Mouse (Mus musculus) regulatory T cell (primary cell): ENCODE data around the gene Cfap97d2.

ENCODE experiments used
- in situ Hi-C: fragments of 300-600 bp; cut with MboI, MseI; formaldehyde crosslinking; loops from one replicate; pipeline ENCODE4 v1.15.1; 2025; ENCODE audit warnings: high pct_unique_total_duplicates

The Cfap97d2 gene

DNA sequence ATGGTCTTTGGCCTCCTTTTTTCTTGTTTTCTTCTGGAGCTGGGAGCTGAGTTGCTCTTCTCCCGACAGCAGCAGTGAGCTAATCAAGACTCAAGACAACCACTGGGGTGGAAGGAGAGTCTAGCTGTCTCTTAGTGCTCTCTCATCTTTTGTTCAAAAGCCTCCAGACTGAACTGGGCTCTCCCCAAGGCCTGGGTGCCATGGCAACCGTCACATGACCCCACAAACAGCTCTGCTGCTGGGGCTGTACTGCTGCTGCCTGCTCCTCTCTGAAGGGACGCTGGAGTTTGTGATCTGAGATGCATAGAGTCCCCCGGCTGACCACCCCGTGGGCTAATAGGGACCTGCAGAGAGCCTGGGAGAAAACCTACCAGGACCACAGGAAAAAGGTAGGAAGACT is at the start of gene Cfap97d2:
Gene Cfap97d2 (plus strand): TSS at position 222 of the 400 bp plus-strand sequence.
- in situ Hi-C loops, result no loop called here

DNA sequence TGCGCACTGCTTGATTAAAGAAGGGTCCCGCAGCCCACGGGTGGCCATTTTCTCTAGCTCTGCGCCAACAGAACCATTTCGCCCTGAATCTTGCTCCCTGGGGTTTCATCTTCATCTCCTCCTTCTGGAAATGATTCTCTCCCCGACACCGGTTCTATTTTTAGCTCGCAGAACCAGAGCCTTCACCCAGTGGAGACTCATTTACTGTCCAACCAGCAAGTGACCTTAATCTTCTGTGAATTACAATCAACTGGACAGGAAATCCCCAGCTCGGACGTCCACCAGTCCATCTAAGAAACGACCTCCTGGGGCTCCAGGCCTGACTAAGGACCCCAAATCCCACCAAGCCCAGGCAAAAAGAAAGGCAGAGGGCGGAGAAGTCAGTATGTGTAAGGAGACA is 48.2 kb upstream of the Cfap97d2 start:
- in situ Hi-C loops, result no loop called here

DNA sequence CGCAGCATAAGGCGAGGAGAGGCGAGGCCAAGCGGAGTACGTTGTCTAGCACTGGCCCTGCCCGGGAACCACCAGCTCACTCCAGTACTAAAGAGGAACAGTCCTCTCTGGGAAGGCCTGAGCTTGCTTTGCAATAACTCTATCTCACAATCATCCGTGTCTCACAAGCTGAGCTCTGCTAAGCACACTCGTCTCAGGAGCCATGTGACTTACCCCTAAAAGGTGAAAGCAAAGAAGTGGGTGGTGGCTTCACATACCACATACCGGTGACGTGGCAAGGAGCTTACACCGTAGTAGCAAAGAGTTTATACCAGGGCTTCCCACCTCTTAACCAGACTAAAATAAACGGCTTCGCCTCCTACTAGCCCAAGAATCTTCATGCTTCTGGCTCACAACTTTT is 45.4 kb upstream of the Cfap97d2 start:
- in situ Hi-C loops, result no loop called here

DNA sequence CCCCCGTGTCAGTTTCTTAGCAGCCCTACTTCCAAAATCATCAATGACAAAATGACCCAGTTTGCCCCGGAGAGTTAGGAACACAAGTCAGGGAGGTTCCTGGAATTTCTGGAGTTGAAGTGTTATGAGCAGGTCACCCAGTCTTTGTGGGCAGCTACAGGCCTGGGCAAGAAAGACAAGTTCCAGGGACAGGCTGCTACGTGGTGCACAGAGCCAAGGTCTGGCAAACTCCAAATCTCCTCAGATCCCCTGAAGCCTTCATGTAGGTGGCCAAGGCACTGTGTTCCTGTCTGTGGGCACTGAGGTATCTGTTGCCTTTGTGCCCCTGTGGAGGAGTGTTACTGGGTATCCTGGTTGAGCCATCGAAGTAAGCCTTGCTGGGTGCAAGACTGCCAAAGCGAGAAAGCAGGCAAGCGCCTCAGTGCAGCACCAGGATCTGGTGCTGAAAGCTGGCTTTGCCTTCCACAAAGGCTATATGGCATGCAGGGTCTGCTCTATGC is 40.9 kb upstream of the Cfap97d2 start:
- in situ Hi-C loops, result no loop called here

DNA sequence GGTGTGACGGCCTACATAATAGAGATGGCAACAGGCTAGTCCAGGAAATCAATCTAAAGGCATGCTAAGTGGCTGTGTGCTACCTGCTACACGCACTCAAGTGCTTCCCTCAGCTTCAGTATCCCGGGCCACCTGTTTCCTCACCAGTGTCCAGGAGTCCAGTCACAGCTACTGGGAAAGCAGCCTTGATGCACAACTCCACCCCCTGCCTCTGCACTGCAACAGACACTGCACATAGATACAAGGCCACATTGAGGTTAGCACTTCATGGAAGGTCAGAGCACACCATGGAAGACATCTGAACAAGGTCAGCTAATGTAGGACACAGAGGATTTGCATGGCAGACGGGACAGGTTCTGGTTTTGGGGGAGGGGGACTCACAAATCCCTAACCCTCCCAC is 40.2 kb upstream of the Cfap97d2 start:
- in situ Hi-C loops, result no loop called here

DNA sequence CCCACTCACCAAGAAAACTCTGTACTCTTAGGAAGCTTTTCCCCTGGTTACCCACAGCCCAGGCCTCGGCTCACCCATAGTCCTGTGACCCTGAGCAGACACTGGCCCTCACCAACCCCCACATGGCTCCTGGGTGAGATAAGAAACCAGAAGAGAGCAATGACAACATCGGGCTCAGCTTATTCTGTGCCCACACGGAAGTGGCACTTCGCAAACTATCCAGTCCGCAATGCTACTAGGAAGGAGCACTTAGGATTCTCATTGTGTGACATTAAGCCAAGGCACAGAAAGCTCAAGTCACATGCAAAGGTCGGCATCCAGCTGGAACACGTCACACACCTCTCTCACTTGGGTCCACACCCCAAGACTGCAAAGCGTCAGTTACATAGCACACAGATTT is 39.7 kb upstream of the Cfap97d2 start:
- in situ Hi-C loops, result no loop called here

DNA sequence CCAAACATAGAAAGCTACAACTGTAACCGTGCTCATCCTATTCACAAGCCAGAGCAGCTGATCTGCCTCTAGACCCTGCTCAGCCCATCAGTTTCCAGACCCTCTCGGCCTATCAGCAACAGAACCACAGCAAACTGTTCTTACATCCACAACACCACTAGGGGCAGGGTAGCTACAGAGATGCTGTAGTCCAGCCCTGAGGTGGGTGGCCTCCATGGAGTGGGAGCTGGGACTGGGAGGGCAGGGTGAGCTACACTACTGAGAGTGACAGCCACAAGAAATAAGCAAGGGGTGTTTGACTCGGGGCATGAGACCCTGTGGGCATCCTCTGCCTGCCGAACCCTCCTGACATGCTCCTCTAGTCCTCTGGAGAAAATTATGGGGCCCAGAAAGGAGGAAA is 37.8 kb upstream of the Cfap97d2 start:
- in situ Hi-C loops, result no loop called here

DNA sequence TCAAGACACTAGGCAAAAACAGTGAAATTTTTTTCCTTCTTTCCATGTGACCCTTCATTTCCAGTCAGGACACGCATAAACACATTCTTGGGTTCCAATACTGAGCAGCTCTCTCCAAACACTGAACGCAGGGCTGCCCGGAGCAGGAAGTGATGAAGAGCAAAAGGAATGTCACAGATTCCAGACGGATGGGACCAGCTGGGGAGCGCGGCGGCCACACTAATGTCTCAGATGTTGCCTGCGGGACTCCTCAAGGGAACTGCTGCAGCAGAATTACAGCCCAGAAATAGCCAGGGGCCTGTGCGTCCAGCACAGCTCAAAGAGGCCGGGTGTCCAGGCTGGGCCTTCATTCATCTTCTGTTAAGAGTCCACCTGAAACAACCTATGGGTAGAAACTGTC is 37.3 kb upstream of the Cfap97d2 start:
- in situ Hi-C loops, result no loop called here

DNA sequence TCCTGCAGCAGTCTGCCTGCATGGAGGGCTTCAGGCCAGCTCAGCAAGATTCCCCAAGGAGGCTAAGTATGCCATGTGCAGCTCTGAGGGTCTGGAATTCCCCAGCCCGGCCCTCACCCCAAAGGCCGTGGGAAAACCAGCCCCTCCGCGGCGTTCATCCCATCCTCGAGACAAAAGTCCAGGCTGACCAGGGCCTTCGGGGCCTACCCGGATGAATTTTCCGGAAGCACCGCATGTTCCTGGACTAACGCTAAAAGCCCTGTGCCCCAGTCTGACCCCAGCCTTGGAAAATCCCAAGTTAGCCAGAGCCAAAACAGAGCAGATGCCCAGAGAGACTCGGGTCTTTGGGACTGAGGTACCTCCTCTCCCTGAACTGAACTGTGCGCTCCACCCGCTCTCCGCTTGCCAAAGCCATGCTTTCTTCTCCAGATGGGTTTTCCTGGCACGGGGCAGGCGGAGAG is 35.6 kb upstream of the Cfap97d2 start:
- in situ Hi-C loops, result no loop called here

DNA sequence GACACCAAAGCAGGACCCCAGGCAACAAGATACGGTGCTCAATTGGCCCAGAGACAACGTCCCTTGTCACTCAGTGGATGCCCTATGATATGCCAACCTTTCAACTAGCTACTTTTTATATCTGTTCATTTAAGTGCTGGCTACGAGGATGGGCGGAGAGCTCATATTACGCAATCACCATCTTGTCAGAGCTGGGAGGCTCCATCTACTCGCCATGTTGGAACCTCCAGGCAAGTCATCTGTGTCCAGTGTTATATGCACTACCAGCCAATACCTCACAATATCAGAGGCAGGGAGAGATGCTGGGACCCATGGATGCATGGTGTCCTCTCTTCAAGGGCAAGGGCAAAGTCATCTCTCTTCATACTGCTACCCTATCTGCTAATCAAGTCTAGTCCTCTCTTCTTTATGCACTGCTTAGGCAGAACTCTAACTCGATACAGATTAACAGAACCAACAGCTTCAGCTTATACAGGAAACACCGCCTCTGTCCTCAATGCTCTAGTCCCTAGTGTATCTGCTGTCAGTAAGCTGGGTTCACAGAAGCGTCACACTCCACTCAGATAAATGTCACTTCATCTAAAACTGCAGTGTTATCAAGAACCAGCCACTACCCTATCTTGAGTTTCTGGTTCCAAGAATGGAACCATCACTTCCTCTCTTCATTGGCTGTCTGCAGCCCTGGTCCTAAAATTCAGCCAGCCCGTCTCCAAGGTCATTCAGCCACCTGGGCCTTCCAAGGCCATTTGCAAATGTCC is 34.3 kb upstream of the Cfap97d2 start:
- in situ Hi-C loops, result no loop called here

DNA sequence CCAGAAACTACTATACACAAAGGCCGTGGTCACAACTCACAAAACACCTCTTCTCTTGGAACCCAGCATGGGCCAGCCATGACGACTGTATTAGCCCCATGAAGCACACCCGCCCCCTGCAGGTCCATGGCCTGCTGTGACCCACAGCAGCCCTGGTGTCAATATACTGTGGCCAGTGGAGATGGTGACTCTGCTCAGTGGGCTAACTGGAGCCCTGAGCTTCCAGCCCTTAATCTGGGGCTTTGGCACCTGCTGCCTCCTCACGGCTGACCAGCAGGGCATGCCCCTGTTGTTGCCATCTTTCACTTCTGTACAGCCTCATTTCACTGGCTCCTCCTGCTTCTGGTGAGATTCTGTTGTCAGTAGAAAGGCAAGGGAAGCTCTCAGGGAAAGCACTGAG is 32.5 kb upstream of the Cfap97d2 start:
- in situ Hi-C loops, result no loop called here

DNA sequence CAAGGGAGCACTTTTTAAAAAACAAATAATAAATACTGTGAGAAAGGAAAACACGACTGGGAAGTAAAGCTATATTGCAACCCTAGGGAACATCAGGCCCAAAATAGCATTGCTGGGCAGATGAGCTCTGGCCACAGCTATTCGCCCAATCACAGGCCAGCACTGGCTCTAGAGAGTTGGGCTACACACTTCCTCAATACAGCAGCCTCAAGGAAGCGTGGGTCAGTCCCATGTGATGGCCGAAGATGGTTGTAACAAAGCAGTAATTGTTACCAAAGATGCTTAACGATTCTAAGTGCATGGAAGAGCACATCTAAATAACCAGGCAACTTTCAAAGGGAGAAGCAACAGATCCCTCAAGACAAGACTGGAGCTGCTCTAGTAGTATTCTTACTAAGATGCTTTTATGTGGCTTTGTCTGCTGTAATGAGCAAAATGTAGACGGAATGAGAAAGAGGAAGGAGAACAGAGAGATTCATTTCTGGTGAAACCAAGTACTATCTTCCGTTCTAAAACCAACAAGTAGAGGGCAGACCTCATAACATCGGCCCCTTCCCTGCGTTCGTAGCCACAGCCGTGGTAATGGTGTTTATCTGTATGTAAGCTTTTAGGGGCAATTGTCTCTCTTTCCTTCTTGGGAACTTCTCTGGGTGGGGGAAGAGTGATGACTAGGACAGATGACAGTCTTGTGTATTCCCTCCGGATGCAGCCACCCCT is 31.2 kb upstream of the Cfap97d2 start:
- in situ Hi-C loops, result loop anchor here (5.0 kb wide), 3 partner anchors 72 to 1313 kb away; partner anchors contain the start of gene Cdc16

DNA sequence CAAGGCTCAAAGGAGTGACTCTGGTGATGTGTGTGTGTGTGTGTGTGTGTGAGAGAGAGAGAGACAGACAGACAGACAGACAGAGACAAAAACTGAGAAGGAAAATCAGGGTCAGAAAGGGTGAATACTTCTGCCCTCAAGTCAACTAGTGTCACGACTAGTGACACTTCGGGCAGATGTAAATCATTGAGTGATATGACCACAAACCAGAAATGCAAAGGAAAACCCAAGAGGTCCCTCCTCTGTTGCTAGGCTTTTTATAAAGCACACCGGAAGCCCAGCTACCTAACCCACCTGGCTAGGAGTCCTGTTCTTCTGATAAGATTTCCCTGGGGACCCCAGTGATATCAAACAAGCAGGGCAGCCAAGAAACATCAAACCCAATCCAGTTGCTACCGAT is 30.6 kb upstream of the Cfap97d2 start:
- in situ Hi-C loops, result loop anchor here (5.0 kb wide), 3 partner anchors 73 to 1312 kb away; partner anchors contain the start of gene Cdc16

DNA sequence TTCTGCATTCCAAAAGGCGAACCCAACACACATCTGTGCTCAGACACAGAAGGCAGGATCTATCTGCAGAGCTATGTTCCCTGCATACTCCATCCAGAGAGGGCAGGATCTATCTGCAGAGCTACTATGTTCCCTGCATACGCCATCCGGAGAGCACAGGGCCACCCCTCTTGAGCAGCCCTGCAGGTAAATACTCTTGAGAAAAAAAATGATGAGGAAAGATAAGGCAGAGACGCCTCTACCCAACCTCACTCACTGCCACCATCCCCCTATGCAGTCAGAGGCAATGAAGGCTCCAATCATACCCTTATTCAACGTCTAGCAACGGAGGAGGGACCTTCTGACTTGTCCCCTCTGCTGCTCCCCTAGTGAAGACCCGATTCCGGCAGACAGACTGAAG is 30.2 kb upstream of the Cfap97d2 start:
- in situ Hi-C loops, result loop anchor here (5.0 kb wide), 3 partner anchors 73 to 1312 kb away; partner anchors contain the start of gene Cdc16

DNA sequence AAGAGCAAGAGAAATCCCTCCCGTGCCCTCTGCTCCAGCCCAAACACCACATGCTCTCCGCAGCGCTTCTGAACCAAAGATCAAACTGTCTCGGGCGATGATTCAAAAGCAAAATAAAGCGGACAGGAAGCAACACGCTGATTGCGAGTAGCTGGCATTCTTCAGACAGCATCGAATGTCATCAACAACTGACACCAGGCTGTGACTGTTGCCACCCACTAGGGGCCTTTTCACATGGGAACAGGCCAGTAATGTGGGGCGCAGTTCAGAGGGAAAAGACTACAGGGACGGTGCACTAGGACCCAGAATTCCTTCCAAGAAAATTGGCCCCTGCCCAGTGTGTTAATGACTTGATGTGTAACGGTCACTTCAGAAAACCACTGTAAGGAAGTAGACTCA is 29.4 kb upstream of the Cfap97d2 start:
- in situ Hi-C loops, result loop anchor here (5.0 kb wide), 3 partner anchors 74 to 1311 kb away; partner anchors contain the start of gene Cdc16

DNA sequence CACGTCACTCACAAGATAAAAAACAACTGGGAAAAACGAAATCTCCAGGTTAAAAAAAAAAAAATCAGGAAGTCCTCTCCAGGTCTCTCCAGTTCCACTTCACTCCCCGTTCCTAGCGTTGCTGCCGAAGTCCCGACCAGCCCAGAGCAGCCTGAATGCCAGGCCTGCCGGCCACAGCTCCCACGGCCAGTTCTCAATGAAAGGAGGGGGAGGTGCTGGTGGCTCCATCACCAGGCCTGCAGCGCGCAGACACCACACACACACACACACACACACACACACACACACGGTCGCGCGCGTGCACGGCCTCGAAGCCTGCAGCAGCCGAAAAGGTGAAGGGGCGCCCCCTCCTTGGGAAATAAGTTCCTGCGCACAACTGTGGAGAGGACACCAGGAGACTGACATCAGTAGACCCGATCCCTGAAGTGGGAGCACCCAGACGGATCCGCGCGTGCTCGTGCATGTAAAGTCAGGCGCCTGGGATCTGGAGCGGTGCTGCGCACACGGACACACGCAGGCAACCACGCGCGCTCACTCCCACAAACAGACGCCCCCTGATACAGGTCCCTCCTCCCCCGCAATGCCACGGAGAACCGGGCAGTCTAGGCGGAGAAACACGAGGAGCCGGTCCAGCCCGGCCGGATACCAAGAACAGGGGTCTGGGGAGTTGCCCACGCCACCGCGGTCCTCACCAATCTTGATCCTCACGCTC is 28.8 kb upstream of the Cfap97d2 start:
- in situ Hi-C loops, result loop anchor here (5.0 kb wide), 3 partner anchors 75 to 1310 kb away; partner anchors contain the start of gene Cdc16

DNA sequence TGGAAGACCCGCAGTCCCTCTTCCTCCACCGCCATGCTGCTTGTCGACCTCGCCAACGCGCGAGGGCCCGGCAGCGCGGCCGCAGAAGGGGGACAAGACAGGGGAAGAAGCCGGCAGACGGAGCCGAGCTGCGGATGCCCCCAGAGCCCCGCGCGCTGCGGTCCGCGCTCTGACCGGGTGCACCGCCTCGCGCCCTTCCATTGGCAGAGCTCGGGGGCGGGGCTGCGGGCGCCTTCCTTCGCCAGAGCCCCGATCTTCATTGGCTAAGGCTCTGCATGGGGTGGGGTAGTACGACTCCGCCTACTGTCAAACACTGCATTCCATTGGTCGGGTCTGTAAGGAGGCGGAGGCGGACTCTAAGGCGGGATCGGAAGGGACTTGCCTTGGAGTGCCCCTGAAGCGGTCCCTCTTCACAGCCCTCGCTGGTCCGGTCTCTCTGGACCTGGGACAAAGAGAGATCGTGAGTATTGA is 28.2 kb upstream of the Cfap97d2 start, which contains the start of gene Rasa3:
Gene Rasa3 (minus strand): TSS at position 191 of the 471 bp plus-strand sequence.
- in situ Hi-C loops, result loop anchor here (5.0 kb wide), 3 partner anchors 75 to 1310 kb away; partner anchors contain the start of gene Cdc16

DNA sequence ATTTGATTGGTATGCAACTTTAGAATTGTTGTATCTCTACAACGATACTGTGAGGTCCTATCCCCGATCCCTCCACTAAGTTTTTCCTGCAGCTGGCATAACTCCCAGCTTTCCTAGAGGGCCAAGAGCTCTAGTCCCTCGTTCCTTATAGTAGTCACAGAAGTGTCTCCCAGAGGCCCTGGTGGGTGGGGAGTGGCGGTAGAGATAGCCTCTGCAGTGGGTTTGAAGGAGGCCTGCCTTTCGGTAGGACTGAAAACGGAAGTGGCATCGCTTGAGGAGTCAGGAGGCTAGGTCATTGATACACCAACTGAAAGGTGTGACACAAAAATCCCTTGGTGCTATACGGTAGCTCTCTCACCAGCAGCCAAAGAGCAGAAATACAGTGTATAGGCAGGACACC is 27.5 kb upstream of the Cfap97d2 start:
- in situ Hi-C loops, result loop anchor here (5.0 kb wide), 3 partner anchors 76 to 1309 kb away; partner anchors contain the start of gene Cdc16

DNA sequence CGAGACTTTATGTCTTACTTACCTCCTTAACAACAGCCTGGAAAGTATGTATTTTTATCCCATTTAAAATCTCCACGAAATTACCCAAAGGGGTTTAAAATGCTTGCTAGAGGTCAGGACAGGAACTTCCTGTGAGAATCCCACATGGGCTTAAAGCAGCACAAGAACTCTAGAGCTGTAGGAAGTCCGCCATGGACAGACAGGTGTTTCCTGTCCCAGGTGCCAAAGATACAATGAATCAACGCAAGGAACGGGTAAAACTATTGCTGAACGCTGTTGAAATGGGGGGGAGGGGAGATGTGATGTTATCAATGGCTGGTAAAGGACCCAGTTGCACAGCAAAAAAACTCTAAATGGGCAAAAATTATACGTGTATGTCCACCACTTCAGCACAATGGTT is 21.6 kb upstream of the Cfap97d2 start:
- in situ Hi-C loops, result no loop called here

DNA sequence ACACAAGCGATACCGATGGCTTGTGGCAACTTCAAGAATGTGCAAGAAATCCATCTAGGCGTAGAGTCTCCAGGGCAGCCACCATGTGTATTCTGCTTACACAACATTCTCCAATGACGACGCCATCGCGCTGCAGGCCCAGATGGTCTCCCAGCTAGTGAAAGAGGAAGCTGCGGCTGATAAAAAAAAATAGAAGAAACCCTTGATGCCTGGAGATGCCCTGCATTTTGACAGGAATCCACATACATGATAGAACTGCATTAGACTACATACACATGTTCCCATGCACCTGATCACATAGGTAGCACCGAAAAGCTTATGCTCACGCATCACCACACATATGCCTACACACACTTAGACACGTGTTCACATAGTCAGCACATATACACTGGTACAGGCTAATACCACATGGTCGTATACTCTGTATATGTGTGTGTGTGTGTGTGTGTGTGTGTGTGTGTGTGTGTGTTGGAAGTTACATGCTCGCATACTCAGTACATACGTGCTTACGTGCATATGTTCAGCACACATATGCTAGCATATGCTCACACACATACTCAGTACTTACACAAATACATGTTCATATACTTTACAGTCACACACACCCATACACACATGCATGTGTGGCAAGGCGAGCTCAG is 19.9 kb upstream of the Cfap97d2 start:
- in situ Hi-C loops, result no loop called here

DNA sequence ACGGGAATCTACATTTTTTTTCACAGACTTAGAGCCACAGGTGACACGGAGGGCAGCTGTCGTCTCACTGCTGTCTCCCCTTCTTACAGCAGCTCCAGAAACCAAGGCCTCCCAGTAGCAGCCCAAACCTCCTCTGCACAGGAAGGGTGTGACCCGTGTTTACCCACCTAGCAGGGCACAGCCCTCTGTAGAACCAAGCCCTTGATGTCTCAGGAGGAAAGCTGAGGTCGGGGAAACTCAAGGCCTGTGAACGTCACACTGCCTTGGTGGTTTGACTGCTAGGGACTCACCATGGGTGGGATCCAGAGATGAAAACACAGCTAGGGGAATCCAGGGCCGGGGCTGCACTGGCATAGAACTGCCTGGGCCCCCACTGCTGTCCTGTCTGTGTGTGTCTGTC is 19.3 kb upstream of the Cfap97d2 start:
- in situ Hi-C loops, result no loop called here
